Mouse (Mus musculus): ENCODE data around the gene Dst. TPM values are rescaled to one million over a fixed set of nuclear protein-coding genes. Genes with fewer than 3 reads are reported as not detected.
A peak's percentile ranks its signal among the peaks of the same experiment; 100 is the strongest.

Gene Dst
- 24.9 and 25.9 TPM in 2 replicates for polyA plus RNA-seq (2016; fragmentation: Nextera tagmentation; extraction: Ambion mirVana)

GRCm38 (mm10) chr1:33908191-33908962 lies at the start of gene Dst:
Dst (plus strand) TSS chr1:33908225.
- DNase-seq (ENCODE audit: low spot score): peak; percentile 50

GRCm38 (mm10) chr1:33869031-33869430 lies 39.0 kb upstream of the Dst start:
- Histone ChIP-seq H3K27ac (no peak overlapping the region), H3K4me3 (no peak overlapping the region), H3K9me3 (no peaks in the 10 kb centered on the region), H3K36me3 (no peaks in the 10 kb centered on the region), H3K27me3 (ENCODE audit: insufficient read depth, poor library complexity, severe bottlenecking) (no peaks in the 10 kb centered on the region), H3K4me1 (replicated peaks) (no peaks in the 10 kb centered on the region)
- WGBS: 90% methylated on average over 2 of the region's 2 CpGs
- DNase-seq (ENCODE audit: low spot score): no peak

More at GRCm38 (mm10) chr1:33908191-33908962, at the start of gene Dst:
- Histone ChIP-seq H3K4me3 (peak within 1 kb of the TSS; percentile 70), H3K36me3 (no peaks in the 10 kb centered on the region), H3K27ac (peak within 1 kb of the TSS; percentile 86), H3K4me1 (replicated peaks) (peaks cover 24% of the 10 kb centered on the region), H3K27me3 (ENCODE audit: insufficient read depth, poor library complexity, severe bottlenecking) (peaks cover 60% of the 10 kb centered on the region), H3K9me3 (no peaks in the 10 kb centered on the region)
- 3% methylated on average over 44 of the region's 44 CpGs for WGBS

- Histone ChIP-seq H3K4me1 (replicated peaks) (no peaks in the 10 kb centered on the region), H3K9me3 (no peaks in the 10 kb centered on the region), H3K4me3 (no peak overlapping the region), H3K27me3 (ENCODE audit: insufficient read depth, poor library complexity, severe bottlenecking) (no peaks in the 10 kb centered on the region), H3K27ac (no peak overlapping the region), H3K36me3 (no peaks in the 10 kb centered on the region)
- 91% methylated on average over 3 of the region's 3 CpGs for WGBS
- no peak for DNase-seq (ENCODE audit: low spot score)
Observed at GRCm38 (mm10) chr1:33869437-33869836, 38.6 kb upstream of the Dst start.

- no peak overlapping the region for H3K4me3 ChIP-seq
- no peaks in the 10 kb centered on the region for H3K27me3 ChIP-seq (ENCODE audit: insufficient read depth, poor library complexity, severe bottlenecking)
- no peak for DNase-seq (ENCODE audit: low spot score)
- H3K36me3 ChIP-seq: no peaks in the 10 kb centered on the region
- no peak overlapping the region for H3K27ac ChIP-seq
- WGBS: 89% methylated on average over 5 of the region's 5 CpGs
- H3K9me3 ChIP-seq: no peaks in the 10 kb centered on the region
- H3K4me1 ChIP-seq (replicated peaks): no peaks in the 10 kb centered on the region
Observed at GRCm38 (mm10) chr1:33873561-33873960, 34.5 kb upstream of the Dst start.

- Histone ChIP-seq H3K9me3 (no peaks in the 10 kb centered on the region), H3K4me1 (replicated peaks) (no peaks in the 10 kb centered on the region), H3K4me3 (no peak overlapping the region), H3K27ac (no peak overlapping the region), H3K27me3 (ENCODE audit: insufficient read depth, poor library complexity, severe bottlenecking) (no peaks in the 10 kb centered on the region), H3K36me3 (no peaks in the 10 kb centered on the region)
- peak; percentile 14 for DNase-seq (ENCODE audit: low spot score)
- WGBS: 45% methylated on average over 6 of the region's 6 CpGs
Observed at GRCm38 (mm10) chr1:33875691-33876090, 32.3 kb upstream of the Dst start.

GRCm38 (mm10) chr1:33876416-33876815 lies 31.6 kb upstream of the Dst start:
- DNase-seq (ENCODE audit: low spot score): no peak
- no peaks in the 10 kb centered on the region for H3K36me3 ChIP-seq
- no peaks in the 10 kb centered on the region for H3K9me3 ChIP-seq
- H3K4me1 ChIP-seq (replicated peaks): no peaks in the 10 kb centered on the region
- H3K4me3 ChIP-seq: no peak overlapping the region
- WGBS: 88% methylated on average over 3 of the region's 3 CpGs
- no peak overlapping the region for H3K27ac ChIP-seq
- H3K27me3 ChIP-seq (ENCODE audit: insufficient read depth, poor library complexity, severe bottlenecking): no peaks in the 10 kb centered on the region

GRCm38 (mm10) chr1:33878170-33878569 lies 29.9 kb upstream of the Dst start:
- 89% methylated on average over 7 of the region's 7 CpGs for WGBS

GRCm38 (mm10) chr1:33883102-33883839 lies 24.8 kb upstream of the Dst start:
- no peaks in the 10 kb centered on the region for H3K27me3 ChIP-seq (ENCODE audit: insufficient read depth, poor library complexity, severe bottlenecking)
- no peaks in the 10 kb centered on the region for H3K36me3 ChIP-seq
- no peak for DNase-seq (ENCODE audit: low spot score)
- no peak overlapping the region; the same call in 1 of the 2 replicates for H3K4me3 ChIP-seq
- H3K9me3 ChIP-seq: no peaks in the 10 kb centered on the region
- 22% methylated on average over 18 of the region's 18 CpGs for WGBS
- H3K4me1 ChIP-seq (replicated peaks): 0 out of 2 replicates have a peak, but pooled peaks cover 4% of the 10 kb centered on the region
- no peak overlapping the region for H3K27ac ChIP-seq

More at GRCm38 (mm10) chr1:33878170-33878569, 29.9 kb upstream of the Dst start:
- Histone ChIP-seq H3K27me3 (ENCODE audit: insufficient read depth, poor library complexity, severe bottlenecking) (no peaks in the 10 kb centered on the region), H3K4me1 (replicated peaks) (no peaks in the 10 kb centered on the region), H3K4me3 (no peak overlapping the region), H3K36me3 (no peaks in the 10 kb centered on the region), H3K9me3 (no peaks in the 10 kb centered on the region), H3K27ac (no peak overlapping the region)
- DNase-seq (ENCODE audit: low spot score): no peak

- WGBS: 64% methylated on average over 10 of the region's 10 CpGs
- H3K36me3 ChIP-seq: no peaks in the 10 kb centered on the region
- H3K4me1 ChIP-seq (replicated peaks): no peaks in the 10 kb centered on the region
- no peak overlapping the region for H3K27ac ChIP-seq
- no peak for DNase-seq (ENCODE audit: low spot score)
- no peaks in the 10 kb centered on the region for H3K9me3 ChIP-seq
- no peaks in the 10 kb centered on the region for H3K27me3 ChIP-seq (ENCODE audit: insufficient read depth, poor library complexity, severe bottlenecking)
- no peak overlapping the region for H3K4me3 ChIP-seq
Observed at GRCm38 (mm10) chr1:33892784-33893183, 15.2 kb upstream of the Dst start.

GRCm38 (mm10) chr1:33896116-33896515 lies 11.9 kb upstream of the Dst start:
- H3K27me3 ChIP-seq (ENCODE audit: insufficient read depth, poor library complexity, severe bottlenecking): no peaks in the 10 kb centered on the region
- no peak overlapping the region for H3K27ac ChIP-seq
- no peaks in the 10 kb centered on the region for H3K36me3 ChIP-seq
- H3K4me3 ChIP-seq: no peak overlapping the region
- WGBS: 75% methylated on average over 6 of the region's 6 CpGs
- no peak for DNase-seq (ENCODE audit: low spot score)
- no peaks in the 10 kb centered on the region for H3K4me1 ChIP-seq (replicated peaks)
- no peaks in the 10 kb centered on the region for H3K9me3 ChIP-seq

GRCm38 (mm10) chr1:33896666-33897065 lies 11.4 kb upstream of the Dst start:
- no peaks in the 10 kb centered on the region for H3K9me3 ChIP-seq
- H3K4me1 ChIP-seq (replicated peaks): no peaks in the 10 kb centered on the region
- no peaks in the 10 kb centered on the region for H3K27me3 ChIP-seq (ENCODE audit: insufficient read depth, poor library complexity, severe bottlenecking)
- no peak for DNase-seq (ENCODE audit: low spot score)
- 86% methylated on average over 4 of the region's 4 CpGs for WGBS
- no peak overlapping the region for H3K4me3 ChIP-seq
- no peak overlapping the region for H3K27ac ChIP-seq
- H3K36me3 ChIP-seq: no peaks in the 10 kb centered on the region

- no peak overlapping the region for H3K27ac ChIP-seq
- DNase-seq (ENCODE audit: low spot score): no peak
- WGBS: 92% methylated on average over 11 of the region's 11 CpGs
- H3K4me3 ChIP-seq: no peak overlapping the region
- H3K9me3 ChIP-seq: no peaks in the 10 kb centered on the region
- no peaks in the 10 kb centered on the region for H3K27me3 ChIP-seq (ENCODE audit: insufficient read depth, poor library complexity, severe bottlenecking)
- H3K4me1 ChIP-seq (replicated peaks): no peaks in the 10 kb centered on the region
- H3K36me3 ChIP-seq: no peaks in the 10 kb centered on the region
Observed at GRCm38 (mm10) chr1:33897426-33897825, 10.6 kb upstream of the Dst start.

GRCm38 (mm10) chr1:33898373-33898772 lies 9.7 kb upstream of the Dst start:
- Histone ChIP-seq H3K27me3 (ENCODE audit: insufficient read depth, poor library complexity, severe bottlenecking) (no peaks in the 10 kb centered on the region), H3K4me1 (replicated peaks) (no peaks in the 10 kb centered on the region), H3K9me3 (no peaks in the 10 kb centered on the region), H3K36me3 (no peaks in the 10 kb centered on the region), H3K4me3 (no peak overlapping the region), H3K27ac (no peak overlapping the region)
- no peak for DNase-seq (ENCODE audit: low spot score)
- WGBS: 86% methylated on average over 6 of the region's 6 CpGs

Measured in hindbrain, embryonic 10.5 days (tissue).